Mouse (Mus musculus) limb, embryonic 14.5 days (tissue): ENCODE results near the gene Krt78. TPM values are rescaled to one million over a fixed set of nuclear protein-coding genes. Genes with fewer than 3 reads are reported as not detected.
A peak's percentile ranks its signal among the peaks of the same experiment; 100 is the strongest.

ENCODE experiments used
- ATAC-seq: fragments of 200-750 bp; cut with Nextera tagmentation; 2 replicates; pipeline ENCODE4 v1.8.0; 2017; ENCODE audit warnings: low read depth, moderate number of reproducible peaks, moderate TSS enrichment; ENCODE audit not compliant: low FRiP score
- DNase-seq: peaks from one replicate; pipeline ENCODE4 v3.0.0-alpha.2; 2015; ENCODE audit warnings: low spot score
- H3K27ac ChIP-seq: fragments of 300-500 bp; sonication (generic); replicated peaks from 2 replicates; pipeline ENCODE4 v1.5.1; 2014; ENCODE audit warnings: low read depth, mild to moderate bottlenecking, low read length, moderate library complexity, mixed read lengths
- H3K27me3 ChIP-seq: fragments of 300-500 bp; sonication (generic); 2 replicates; pipeline ENCODE4 v1.6.1; 2014; ENCODE audit warnings: low read length, mixed read lengths; ENCODE audit not compliant: control insufficient read depth, insufficient read depth
- H3K36me3 ChIP-seq: fragments of 300-500 bp; sonication (generic); 2 replicates; pipeline ENCODE4 v1.6.1; 2014; ENCODE audit warnings: mild to moderate bottlenecking, low read length, moderate library complexity, mixed read lengths; ENCODE audit not compliant: control insufficient read depth, insufficient read depth
- H3K4me1 ChIP-seq: fragments of 300-500 bp; sonication (generic); 2 replicates; pipeline ENCODE4 v1.6.1; 2014; ENCODE audit warnings: antibody characterized with exemption, low read length, mixed read lengths; ENCODE audit not compliant: control insufficient read depth, insufficient read depth
- H3K4me2 ChIP-seq: fragments of 300-500 bp; sonication (generic); replicated peaks from 2 replicates; pipeline ENCODE4 v1.6.1; 2014; ENCODE audit warnings: low read depth, mild to moderate bottlenecking, low read length, moderate library complexity; ENCODE audit not compliant: severe bottlenecking
- H3K4me3 ChIP-seq: fragments of 300-500 bp; sonication (generic); replicated peaks from 2 replicates; pipeline ENCODE4 v1.5.1; 2014; ENCODE audit warnings: low read length
- H3K9ac ChIP-seq: fragments of 300-500 bp; sonication (generic); 2 replicates; pipeline ENCODE4 v1.6.1; 2014; ENCODE audit warnings: mild to moderate bottlenecking, low read depth, low read length, moderate library complexity; ENCODE audit not compliant: severe bottlenecking
- H3K9me3 ChIP-seq: fragments of 300-500 bp; sonication (generic); 2 replicates; pipeline ENCODE4 v1.6.1; 2016; ENCODE audit warnings: low read length; ENCODE audit not compliant: control insufficient read depth
- POLR2A ChIP-seq: fragments of 200-500 bp; IDR thresholded peaks from 2 replicates; pipeline ENCODE4 v1.8.0; 2012; ENCODE audit warnings: inconsistent platforms, mild to moderate bottlenecking, moderate library complexity, borderline replicate concordance; ENCODE audit not compliant: insufficient read depth, insufficient read length; ENCODE audit errors: extremely low read depth
- WGBS: fragments of 180-500 bp; shearing (Covaris S2); extraction: QIAGEN DNeasy Blood & Tissue Kit; methylation state at CpG from one replicate; pipeline ENCODE4 v1.1.7; 2014; 5-methylcytosine and 5-hydroxymethylcytosine counted together
- polyA plus RNA-seq, 2 experiments: library from polyadenylated mRNA; depleted of rRNA in 1 of 2; stranded (reverse) in 1 of 2; unstranded in 1 of 2; fragments of >200 nt; fragmentation: Nextera tagmentation in 1 of 2; extraction: Ambion mirVana in 1 of 2; gene quantifications; 2 replicates each; pipeline versions ENCODE4 v1.2.1 to v1.2.3; 2012 to 2014

Krt78 gene
- polyA plus RNA-seq, 2 experiments = 0.08 to 0.09 TPM

DNA sequence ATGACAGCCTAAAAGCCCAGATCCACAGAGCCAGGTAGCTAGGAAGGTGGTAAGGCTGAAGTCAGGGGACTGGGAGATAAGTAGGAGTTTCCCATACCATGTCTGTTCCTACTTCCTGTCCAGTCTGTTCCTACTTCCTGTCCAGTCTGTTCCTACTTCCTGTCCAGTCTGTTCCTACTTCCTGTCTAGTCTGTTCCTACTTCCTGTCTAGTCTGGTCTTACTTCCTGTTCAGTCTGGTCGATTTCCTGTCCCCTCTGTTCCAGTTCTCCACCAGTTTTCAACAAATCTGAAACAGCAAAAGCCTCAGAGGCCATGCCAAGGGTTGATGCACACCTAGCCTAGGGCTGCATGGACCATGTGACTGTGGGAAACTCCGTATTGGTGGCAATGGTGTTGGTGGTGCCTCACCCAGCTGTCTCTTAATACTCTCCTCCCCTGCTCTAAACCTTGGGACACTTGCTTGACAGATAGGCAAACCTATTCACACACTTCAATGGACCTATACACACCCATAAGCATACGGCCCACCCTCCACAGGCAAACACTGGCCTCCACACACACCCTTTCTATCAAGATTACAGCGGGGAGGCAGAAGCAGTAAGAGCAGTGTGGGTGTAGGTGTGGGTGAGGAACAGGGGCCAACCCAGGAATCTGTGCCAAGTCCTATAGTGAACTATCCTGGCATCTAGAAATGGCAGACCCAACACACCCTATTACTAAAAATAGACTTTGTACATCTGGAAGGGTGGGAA, 41.6 kb upstream of the Krt78 start:
- TF ChIP-seq POLR2A = no peak
- Histone ChIP-seq H3K9ac (no peak overlapping the region), H3K4me2 (no peak overlapping the region), H3K4me3 (no peak overlapping the region), H3K27me3 (no peaks in the 10 kb centered on the region), H3K9me3 (no peaks in the 10 kb centered on the region), H3K27ac (no peak overlapping the region), H3K4me1 (no peaks in the 10 kb centered on the region), H3K36me3 (no peaks in the 10 kb centered on the region)
- no peak for ATAC-seq
- 89% methylated on average over 4 of the region's 4 CpGs for WGBS
- no peak for DNase-seq

DNA sequence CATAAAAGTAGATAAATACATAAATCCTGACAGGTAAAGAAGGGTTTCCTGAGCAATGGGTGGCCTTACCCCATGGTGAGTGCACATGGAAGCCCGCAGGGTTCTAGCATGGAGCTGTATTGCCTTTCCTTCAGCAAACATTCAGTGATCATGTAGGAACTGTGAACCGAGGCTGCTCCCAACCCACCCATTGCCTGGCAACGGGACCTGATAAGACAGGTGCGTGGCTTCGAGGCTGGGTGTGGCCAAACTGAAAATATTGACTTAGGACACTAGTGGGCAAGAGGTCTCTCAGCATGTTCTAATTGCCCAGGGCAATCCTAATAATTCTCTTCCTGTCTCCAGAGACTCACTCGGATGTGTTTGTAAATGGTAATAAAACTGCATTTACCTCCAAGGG, 40.3 kb upstream of the Krt78 start:
- Histone ChIP-seq H3K4me2 (no peak overlapping the region), H3K9me3 (no peaks in the 10 kb centered on the region), H3K27me3 (no peaks in the 10 kb centered on the region), H3K4me1 (no peaks in the 10 kb centered on the region), H3K36me3 (no peaks in the 10 kb centered on the region), H3K4me3 (no peak overlapping the region), H3K27ac (no peak overlapping the region), H3K9ac (no peak overlapping the region)
- DNase-seq (no peak), ATAC-seq (no peak)
- TF ChIP-seq POLR2A = no peak
- whole genome bisulfite sequencing = 80% methylated on average over 6 of the region's 6 CpGs

DNA sequence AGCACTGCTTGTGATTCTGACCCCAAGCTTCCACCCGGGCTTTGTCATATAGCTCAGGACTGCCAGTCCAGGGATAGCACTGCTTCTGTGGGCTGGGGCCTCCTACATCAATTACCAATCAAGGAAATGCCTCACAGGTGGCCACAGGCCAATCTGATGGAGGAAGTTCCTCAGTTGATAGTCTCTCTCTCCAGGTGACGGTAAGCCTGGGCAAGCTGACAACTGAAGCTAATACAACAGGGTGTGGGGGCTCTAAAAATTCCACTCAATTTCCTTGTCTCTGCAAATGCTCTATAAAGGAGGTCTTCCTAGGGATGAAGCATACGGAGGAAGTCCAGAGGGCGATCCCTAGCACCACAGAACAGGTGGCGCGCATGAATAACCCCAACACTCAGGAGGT, 36.9 kb upstream of the Krt78 start:
- no peak overlapping the region for H3K4me2 ChIP-seq
- WGBS = 89% methylated on average over 6 of the region's 6 CpGs
- no peak for TF ChIP-seq POLR2A
- H3K9ac ChIP-seq = no peak overlapping the region
- no peaks in the 10 kb centered on the region for H3K9me3 ChIP-seq
- no peak for ATAC-seq
- 0 out of 2 replicates have a peak, but pooled peaks cover 2% of the 10 kb centered on the region for H3K4me1 ChIP-seq
- no peak for DNase-seq
- H3K27ac ChIP-seq = no peak overlapping the region
- no peaks in the 10 kb centered on the region for H3K36me3 ChIP-seq
- no peak overlapping the region for H3K4me3 ChIP-seq
- no peaks in the 10 kb centered on the region for H3K27me3 ChIP-seq

DNA sequence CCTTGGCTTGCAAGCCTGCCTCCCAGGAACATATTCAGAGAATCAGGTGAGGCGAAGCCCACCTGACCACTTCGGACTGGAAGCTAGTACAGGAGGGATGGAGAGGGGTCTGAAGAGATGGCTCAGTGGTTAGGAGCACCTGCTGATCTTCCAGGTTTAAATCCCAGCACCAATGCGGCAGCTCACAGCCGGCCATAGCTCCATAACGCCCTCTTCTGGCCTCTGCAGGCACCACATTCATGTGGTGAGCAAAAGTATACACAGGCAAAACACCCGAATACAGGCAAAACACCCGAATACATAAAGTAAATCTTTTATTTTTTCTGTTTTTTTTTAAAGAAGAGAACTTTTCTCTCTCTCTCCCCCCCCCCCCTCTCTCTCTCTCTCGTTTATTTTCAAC, 34.6 kb upstream of the Krt78 start:
- no peak overlapping the region for H3K9ac ChIP-seq
- no peak for TF ChIP-seq POLR2A
- no peak overlapping the region for H3K27ac ChIP-seq
- WGBS = 66% methylated on average over 8 of the region's 8 CpGs
- no peaks in the 10 kb centered on the region for H3K36me3 ChIP-seq
- H3K4me3 ChIP-seq = no peak overlapping the region
- ATAC-seq (no peak), DNase-seq (no peak)
- H3K9me3 ChIP-seq = no peaks in the 10 kb centered on the region
- H3K4me1 ChIP-seq = peaks cover 2% of the 10 kb centered on the region; the same call in 1 of the 2 replicates
- H3K27me3 ChIP-seq = no peaks in the 10 kb centered on the region
- no peak overlapping the region for H3K4me2 ChIP-seq

DNA sequence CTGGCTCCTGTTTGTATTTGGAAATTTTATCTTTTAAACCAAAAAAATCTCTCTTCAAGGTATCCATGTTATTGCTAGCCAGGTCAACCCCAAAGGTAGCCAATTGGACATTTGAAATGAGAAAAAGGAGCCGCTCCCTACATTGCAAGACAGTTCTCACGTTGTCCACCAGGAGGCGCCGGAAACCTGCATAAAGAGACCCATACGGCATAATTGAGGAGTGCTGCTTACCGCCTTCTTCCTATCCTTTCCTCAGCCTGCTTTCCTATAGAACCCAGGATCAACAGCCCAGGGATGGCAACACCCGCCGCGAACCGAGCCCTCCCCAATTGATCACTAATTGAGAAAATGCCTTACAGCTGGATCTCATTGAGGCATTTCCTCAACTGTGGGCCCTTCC, 34.0 kb upstream of the Krt78 start:
- Histone ChIP-seq H3K4me2 (no peak overlapping the region), H3K27ac (no peak overlapping the region), H3K27me3 (no peaks in the 10 kb centered on the region), H3K36me3 (no peaks in the 10 kb centered on the region), H3K9ac (no peak overlapping the region), H3K9me3 (no peaks in the 10 kb centered on the region), H3K4me1 (peaks cover 2% of the 10 kb centered on the region; the same call in 1 of the 2 replicates), H3K4me3 (no peak overlapping the region)
- 0% methylated on average over 10 of the region's 10 CpGs for WGBS
- TF ChIP-seq POLR2A = no peak
- ATAC-seq (peak; percentile 42), DNase-seq (peak; percentile 84)

DNA sequence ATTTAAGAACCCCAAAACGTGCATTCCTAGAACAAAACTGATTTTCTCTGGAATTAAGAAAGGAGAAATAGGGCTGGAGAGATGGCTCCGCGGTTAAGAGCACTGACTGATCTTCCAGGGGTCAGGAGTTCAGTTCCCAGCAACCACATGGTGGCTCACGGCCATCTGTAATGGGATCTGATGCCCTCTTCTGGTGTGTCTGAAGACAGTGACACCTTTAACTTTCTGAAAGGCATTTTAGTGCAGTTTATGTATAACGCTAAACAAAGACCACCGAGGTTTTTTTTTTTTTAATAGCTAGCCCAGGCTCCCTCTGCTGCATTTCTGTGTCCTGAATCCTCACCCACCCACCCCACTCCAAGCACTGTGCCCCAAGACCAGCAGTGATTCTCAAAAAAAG, 30.7 kb upstream of the Krt78 start:
- 12% methylated on average over 6 of the region's 6 CpGs for WGBS
- H3K36me3 ChIP-seq = no peaks in the 10 kb centered on the region
- no peak overlapping the region for H3K4me3 ChIP-seq
- no peak overlapping the region for H3K27ac ChIP-seq
- H3K9ac ChIP-seq = no peak overlapping the region
- no peak for TF ChIP-seq POLR2A
- no peaks in the 10 kb centered on the region for H3K27me3 ChIP-seq
- peaks cover 7% of the 10 kb centered on the region; the same call in 1 of the 2 replicates for H3K4me1 ChIP-seq
- ATAC-seq (no peak), DNase-seq (no peak)
- peak overlapping the region; percentile 40; the same call in 1 of the 2 replicates for H3K4me2 ChIP-seq
- no peaks in the 10 kb centered on the region for H3K9me3 ChIP-seq
